Mouse (Mus musculus) urinary bladder, postnatal 14 days (tissue): Measurements from ENCODE around the gene Unc80.

ENCODE experiments used
- DNase-seq: peaks from one replicate; pipeline ENCODE4 v3.0.0; 2021; ENCODE audit warnings: low spot score

The Unc80 gene

GRCm38 (mm10) chr1:66704523-66704922, 236.4 kb downstream of the Unc80 start:
- DNase-seq: no peak

DNA sequence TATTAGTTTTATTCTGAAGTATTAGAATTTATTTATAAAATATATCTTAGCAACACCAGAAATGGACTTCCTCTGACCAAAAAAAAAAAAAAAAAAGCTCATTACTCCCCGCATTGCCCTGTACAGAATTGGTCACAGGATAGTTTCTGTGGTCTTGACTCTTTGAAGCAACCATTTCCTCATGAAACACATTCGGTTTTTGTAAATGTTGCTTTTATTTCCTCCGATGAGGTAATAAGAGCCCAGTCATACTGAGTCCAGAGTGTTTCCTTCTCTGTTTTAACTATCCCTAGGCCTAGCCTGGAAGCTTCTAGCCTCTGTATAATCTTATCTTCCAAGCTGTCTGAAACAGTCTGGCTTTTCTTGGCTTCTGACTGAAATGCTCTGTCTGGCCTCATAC, 244.7 kb downstream of the Unc80 start:
- no peak for DNase-seq

GRCm38 (mm10) chr1:66730581-66730980, 262.4 kb downstream of the Unc80 start:
- DNase-seq: no peak
